Mouse (Mus musculus) monocyte, adult 2 months (primary cell): Measurements from ENCODE around the gene Hmg20a.
A peak's percentile ranks its signal among the peaks of the same experiment; 100 is the strongest.

ENCODE experiments used
- DNase-seq, 2 experiments: peaks; one replicate each; pipeline ENCODE4 v3.0.0; 2022; ENCODE audit warnings: low spot score in 2 of 2, low read depth in 1 of 2

The Hmg20a gene

GRCm38 (mm10) chr9:56495795-56496232 lies 77.4 kb downstream of the Hmg20a start:
- no peak for DNase-seq

- no peak for DNase-seq
Measured at GRCm38 (mm10) chr9:56496567-56496966, 78.2 kb downstream of the Hmg20a start.

- DNase-seq, result no peak
Measured at GRCm38 (mm10) chr9:56497181-56497864, 78.9 kb downstream of the Hmg20a start.

- no peak for DNase-seq
Measured at GRCm38 (mm10) chr9:56499324-56500067, 81.1 kb downstream of the Hmg20a start.

- no peak for DNase-seq
Measured at GRCm38 (mm10) chr9:56500893-56501590, 82.6 kb downstream of the Hmg20a start.

GRCm38 (mm10) chr9:56501721-56502542 lies 83.5 kb downstream of the Hmg20a start:
- no peak for DNase-seq

- no peak for DNase-seq
Measured at GRCm38 (mm10) chr9:56502543-56502971, 84.1 kb downstream of the Hmg20a start.

- DNase-seq, result no peak
Measured at GRCm38 (mm10) chr9:56503621-56504500, 85.5 kb downstream of the Hmg20a start.

- DNase-seq, result no peak
Measured at GRCm38 (mm10) chr9:56504511-56504910, 86.1 kb downstream of the Hmg20a start.

- no peak for DNase-seq
Measured at GRCm38 (mm10) chr9:56505083-56505792, 86.8 kb downstream of the Hmg20a start.

GRCm38 (mm10) chr9:56505793-56506755 lies 87.7 kb downstream of the Hmg20a start:
- peak; percentile 77 to 83 for DNase-seq

GRCm38 (mm10) chr9:56506931-56507681 lies 88.7 kb downstream of the Hmg20a start:
- no peak for DNase-seq

- no peak for DNase-seq
Measured at GRCm38 (mm10) chr9:56507682-56508061, 89.3 kb downstream of the Hmg20a start.

GRCm38 (mm10) chr9:56508835-56509451 lies 90.5 kb downstream of the Hmg20a start:
- no peak for DNase-seq

- no peak for DNase-seq
Measured at GRCm38 (mm10) chr9:56510281-56510680, 91.9 kb downstream of the Hmg20a start.

GRCm38 (mm10) chr9:56512486-56512885 lies 94.1 kb downstream of the Hmg20a start:
- DNase-seq, result no peak

GRCm38 (mm10) chr9:56515110-56515509 lies 96.7 kb downstream of the Hmg20a start:
- no peak for DNase-seq
